Mouse (Mus musculus) G1E-ER4 (cell line): Measurements from ENCODE around the gene Slc9a8. TPM values are rescaled to one million over a fixed set of nuclear protein-coding genes. Genes with fewer than 3 reads are reported as not detected.

ENCODE experiments used
- GATA1 ChIP-seq: IDR thresholded peaks from one replicate; pipeline ENCODE4 v1.8.0; 2012; ENCODE audit warnings: low read length, inconsistent platforms
- polyA plus RNA-seq: library from polyadenylated mRNA; stranded (reverse); fragments of >175 nt; gene quantifications from 2 replicates; pipeline ENCODE4 v1.2.3, GENCODE M21; 2012

Gene Slc9a8
- polyA plus RNA-seq, 1 experiment: 6.3 TPM

GRCm38 (mm10) chr2:167430737-167431417 is 9.4 kb downstream of the Slc9a8 start:
- TF ChIP-seq GATA1: no peak

- TF ChIP-seq GATA1: no peak
These were observed 9.9 kb downstream of the Slc9a8 start for GRCm38 (mm10) chr2:167431418-167431776.

- no peak for TF ChIP-seq GATA1
These were observed 13.1 kb downstream of the Slc9a8 start for GRCm38 (mm10) chr2:167434570-167434969.

- TF ChIP-seq GATA1: no peak
These were observed 14.1 kb downstream of the Slc9a8 start for GRCm38 (mm10) chr2:167435631-167436030.

- TF ChIP-seq GATA1: no peak
These were observed 14.9 kb downstream of the Slc9a8 start for GRCm38 (mm10) chr2:167436371-167436770.

GRCm38 (mm10) chr2:167439422-167439821 is 17.9 kb downstream of the Slc9a8 start:
- TF ChIP-seq GATA1: no peak

- TF ChIP-seq GATA1: no peak
These were observed 22.1 kb downstream of the Slc9a8 start for GRCm38 (mm10) chr2:167443411-167444193.

GRCm38 (mm10) chr2:167445911-167446780 is 24.6 kb downstream of the Slc9a8 start:
- TF ChIP-seq GATA1: no peak

- TF ChIP-seq GATA1: no peak
These were observed 25.7 kb downstream of the Slc9a8 start for GRCm38 (mm10) chr2:167447207-167447606.

- peak; percentile 3 for TF ChIP-seq GATA1
These were observed 26.1 kb downstream of the Slc9a8 start for GRCm38 (mm10) chr2:167447629-167448028.

- no peak for TF ChIP-seq GATA1
These were observed 28.1 kb downstream of the Slc9a8 start for GRCm38 (mm10) chr2:167449331-167450275.

GRCm38 (mm10) chr2:167450647-167451046 is 29.1 kb downstream of the Slc9a8 start:
- no peak for TF ChIP-seq GATA1

GRCm38 (mm10) chr2:167453814-167454213 is 32.3 kb downstream of the Slc9a8 start:
- TF ChIP-seq GATA1: no peak

- no peak for TF ChIP-seq GATA1
These were observed 35.0 kb downstream of the Slc9a8 start for GRCm38 (mm10) chr2:167456361-167457020.
